Mouse (Mus musculus): ENCODE data around the gene Syde2. TPM values are rescaled to one million over a fixed set of nuclear protein-coding genes. Genes with fewer than 3 reads are reported as not detected.

The Syde2 gene
- polyA plus RNA-seq, 1 experiment from 2014 or later: 1.4 TPM

- no peak overlapping the region for H3K27ac ChIP-seq
- no peak overlapping the region for H3K4me2 ChIP-seq
- ATAC-seq (replicated peaks; ENCODE audit: low FRiP score): no peak
- no peaks in the 10 kb centered on the region; the same call in 1 of the 2 replicates for H3K9me3 ChIP-seq (replicated peaks)
- no peaks in the 10 kb centered on the region for H3K4me1 ChIP-seq
- no peaks in the 10 kb centered on the region for H3K27me3 ChIP-seq
- H3K9ac ChIP-seq: no peak overlapping the region
- WGBS: 45% methylated on average over 9 of the region's 9 CpGs
- H3K36me3 ChIP-seq: peaks cover 48% of the 10 kb centered on the region
- H3K4me3 ChIP-seq (replicated peaks): no peak overlapping the region
These were observed 29.9 kb downstream of the Syde2 start for GRCm38 (mm10) chr3:146017521-146017920.

GRCm38 (mm10) chr3:146022232-146022631, 34.6 kb downstream of the Syde2 start:
- Histone ChIP-seq H3K9ac (no peak overlapping the region), H3K27me3 (no peaks in the 10 kb centered on the region), H3K9me3 (replicated peaks) (no peaks in the 10 kb centered on the region), H3K4me2 (no peak overlapping the region), H3K27ac (no peak overlapping the region), H3K4me3 (replicated peaks) (no peak overlapping the region), H3K4me1 (peaks cover 1% of the 10 kb centered on the region; the same call in 1 of the 2 replicates), H3K36me3 (peaks cover 24% of the 10 kb centered on the region)
- no peak for ATAC-seq (replicated peaks; ENCODE audit: low FRiP score)
- WGBS: 93% methylated on average over 9 of the region's 9 CpGs

- no peak overlapping the region for H3K27ac ChIP-seq
- WGBS: 87% methylated on average over 7 of the region's 7 CpGs
- H3K36me3 ChIP-seq: peaks cover 17% of the 10 kb centered on the region
- no peaks in the 10 kb centered on the region for H3K9me3 ChIP-seq (replicated peaks)
- H3K4me1 ChIP-seq: peaks cover 6% of the 10 kb centered on the region; the same call in 1 of the 2 replicates
- H3K9ac ChIP-seq: no peak overlapping the region
- ATAC-seq (replicated peaks; ENCODE audit: low FRiP score): no peak
- H3K4me2 ChIP-seq: no peak overlapping the region
- H3K27me3 ChIP-seq: no peaks in the 10 kb centered on the region
- no peak overlapping the region for H3K4me3 ChIP-seq (replicated peaks)
These were observed 37.1 kb downstream of the Syde2 start for GRCm38 (mm10) chr3:146024746-146025145.

- Histone ChIP-seq H3K27me3 (no peaks in the 10 kb centered on the region), H3K27ac (no peak overlapping the region), H3K9ac (no peak overlapping the region), H3K4me2 (no peak overlapping the region), H3K4me1 (peaks cover 13% of the 10 kb centered on the region; the same call in 1 of the 2 replicates), H3K9me3 (replicated peaks) (no peaks in the 10 kb centered on the region), H3K36me3 (peaks cover 15% of the 10 kb centered on the region), H3K4me3 (replicated peaks) (no peak overlapping the region)
- no peak for ATAC-seq (replicated peaks; ENCODE audit: low FRiP score)
- 95% methylated on average over 6 of the region's 6 CpGs for WGBS
These were observed 37.8 kb downstream of the Syde2 start for GRCm38 (mm10) chr3:146025499-146025898.

GRCm38 (mm10) chr3:146027116-146027515, 39.4 kb downstream of the Syde2 start:
- ATAC-seq (replicated peaks; ENCODE audit: low FRiP score): no peak
- 31% methylated on average over 6 of the region's 6 CpGs for WGBS
- no peaks in the 10 kb centered on the region for H3K9me3 ChIP-seq (replicated peaks)

GRCm38 (mm10) chr3:146028406-146028805, 40.7 kb downstream of the Syde2 start:
- peaks cover 13% of the 10 kb centered on the region; the same call in 1 of the 2 replicates for H3K4me1 ChIP-seq
- no peaks in the 10 kb centered on the region for H3K9me3 ChIP-seq (replicated peaks)
- 82% methylated on average over 2 of the region's 2 CpGs for WGBS
- H3K4me3 ChIP-seq (replicated peaks): no peak overlapping the region
- H3K36me3 ChIP-seq: peaks cover 8% of the 10 kb centered on the region; the same call in 1 of the 2 replicates
- ATAC-seq (replicated peaks; ENCODE audit: low FRiP score): no peak
- H3K9ac ChIP-seq: no peak overlapping the region
- H3K27ac ChIP-seq: no peak overlapping the region
- H3K4me2 ChIP-seq: no peak overlapping the region
- no peaks in the 10 kb centered on the region for H3K27me3 ChIP-seq

More at GRCm38 (mm10) chr3:146027116-146027515, 39.4 kb downstream of the Syde2 start:
- peaks cover 14% of the 10 kb centered on the region for H3K36me3 ChIP-seq
- H3K9ac ChIP-seq: no peak overlapping the region
- H3K4me1 ChIP-seq: peaks cover 13% of the 10 kb centered on the region; the same call in 1 of the 2 replicates
- H3K27me3 ChIP-seq: no peaks in the 10 kb centered on the region
- H3K4me2 ChIP-seq: no peak overlapping the region
- H3K4me3 ChIP-seq (replicated peaks): no peak overlapping the region
- peak overlapping the region; percentile 45; the same call in 1 of the 2 replicates for H3K27ac ChIP-seq

GRCm38 (mm10) chr3:146029234-146029633, 41.6 kb downstream of the Syde2 start:
- H3K4me1 ChIP-seq: peaks cover 13% of the 10 kb centered on the region; the same call in 1 of the 2 replicates
- no peaks in the 10 kb centered on the region for H3K9me3 ChIP-seq (replicated peaks)
- H3K4me3 ChIP-seq (replicated peaks): no peak overlapping the region
- H3K27me3 ChIP-seq: no peaks in the 10 kb centered on the region
- 59% methylated on average over 3 of the region's 3 CpGs for WGBS
- no peak overlapping the region for H3K9ac ChIP-seq
- H3K4me2 ChIP-seq: no peak overlapping the region
- H3K36me3 ChIP-seq: 0 out of 2 replicates have a peak, but pooled peaks cover 5% of the 10 kb centered on the region
- no peak overlapping the region for H3K27ac ChIP-seq
- ATAC-seq (replicated peaks; ENCODE audit: low FRiP score): no peak

- H3K27me3 ChIP-seq: no peaks in the 10 kb centered on the region
- WGBS: 19% methylated on average over 5 of the region's 5 CpGs
- H3K36me3 ChIP-seq: no peaks in the 10 kb centered on the region
- no peaks in the 10 kb centered on the region for H3K9me3 ChIP-seq (replicated peaks)
- ATAC-seq (replicated peaks; ENCODE audit: low FRiP score): no peak
- H3K4me2 ChIP-seq: no peak overlapping the region
- no peak overlapping the region for H3K4me3 ChIP-seq (replicated peaks)
- H3K27ac ChIP-seq: no peak overlapping the region
- no peak overlapping the region for H3K9ac ChIP-seq
- peaks cover 13% of the 10 kb centered on the region; the same call in 1 of the 2 replicates for H3K4me1 ChIP-seq
These were observed 42.7 kb downstream of the Syde2 start for GRCm38 (mm10) chr3:146030255-146030836.

- no peak for ATAC-seq (replicated peaks; ENCODE audit: low FRiP score)
- Histone ChIP-seq H3K4me3 (replicated peaks) (no peak overlapping the region), H3K9me3 (replicated peaks) (no peaks in the 10 kb centered on the region), H3K4me2 (no peak overlapping the region), H3K9ac (no peak overlapping the region), H3K4me1 (peaks cover 15% of the 10 kb centered on the region), H3K27me3 (peaks cover 2% of the 10 kb centered on the region; the same call in 1 of the 2 replicates), H3K36me3 (no peaks in the 10 kb centered on the region), H3K27ac (no peak overlapping the region)
- WGBS: 77% methylated on average over 5 of the region's 5 CpGs
These were observed 45.3 kb downstream of the Syde2 start for GRCm38 (mm10) chr3:146032976-146033375.

GRCm38 (mm10) chr3:146037906-146038305, 50.2 kb downstream of the Syde2 start:
- WGBS: 32% methylated on average over 15 of the region's 15 CpGs
- H3K4me1 ChIP-seq: peaks cover 23% of the 10 kb centered on the region; the same call in 1 of the 2 replicates
- H3K9ac ChIP-seq: no peak overlapping the region
- no peaks in the 10 kb centered on the region for H3K9me3 ChIP-seq (replicated peaks)
- peak overlapping the region; percentile 43; the same call in 1 of the 2 replicates for H3K27ac ChIP-seq
- ATAC-seq (replicated peaks; ENCODE audit: low FRiP score): peak; percentile 92
- peaks cover 3% of the 10 kb centered on the region; the same call in 1 of the 2 replicates for H3K27me3 ChIP-seq
- H3K36me3 ChIP-seq: no peaks in the 10 kb centered on the region
- H3K4me3 ChIP-seq (replicated peaks): no peak overlapping the region
- H3K4me2 ChIP-seq: peak overlapping the region; percentile 4; the same call in 1 of the 2 replicates

- Histone ChIP-seq H3K4me1 (peaks cover 23% of the 10 kb centered on the region; the same call in 1 of the 2 replicates), H3K4me2 (no peak overlapping the region), H3K27me3 (peaks cover 3% of the 10 kb centered on the region; the same call in 1 of the 2 replicates), H3K9me3 (replicated peaks) (no peaks in the 10 kb centered on the region), H3K9ac (no peak overlapping the region), H3K4me3 (replicated peaks) (no peak overlapping the region), H3K27ac (0 out of 2 replicates have a peak overlapping the region, but pooled peaks have one; percentile 15), H3K36me3 (no peaks in the 10 kb centered on the region)
- 58% methylated on average over 12 of the region's 12 CpGs for WGBS
- ATAC-seq (replicated peaks; ENCODE audit: low FRiP score): no peak
These were observed 51.6 kb downstream of the Syde2 start for GRCm38 (mm10) chr3:146039132-146039903.

GRCm38 (mm10) chr3:146041382-146041781, 53.7 kb downstream of the Syde2 start:
- H3K36me3 ChIP-seq: no peaks in the 10 kb centered on the region
- no peaks in the 10 kb centered on the region for H3K9me3 ChIP-seq (replicated peaks)
- 91% methylated on average over 11 of the region's 11 CpGs for WGBS
- ATAC-seq (replicated peaks; ENCODE audit: low FRiP score): no peak
- H3K4me2 ChIP-seq: no peak overlapping the region
- H3K27me3 ChIP-seq: peaks cover 3% of the 10 kb centered on the region; the same call in 1 of the 2 replicates
- peaks cover 30% of the 10 kb centered on the region; the same call in 1 of the 2 replicates for H3K4me1 ChIP-seq
- H3K4me3 ChIP-seq (replicated peaks): no peak overlapping the region
- no peak overlapping the region for H3K9ac ChIP-seq
- H3K27ac ChIP-seq: no peak overlapping the region

All from kidney, embryonic 15.5 days (tissue).